Mouse (Mus musculus): ENCODE results near the gene Ripk1. TPM values are rescaled to one million over a fixed set of nuclear protein-coding genes. Genes with fewer than 3 reads are reported as not detected.
"Not testable (repeated sequence)": the region's sequence is repeated elsewhere in the genome, so short reads cannot be mapped to it uniquely, and the experiment has no call there.

Ripk1 gene
- polyA plus RNA-seq, 1 experiment from 2014 or later = 19.4 TPM

DNA sequence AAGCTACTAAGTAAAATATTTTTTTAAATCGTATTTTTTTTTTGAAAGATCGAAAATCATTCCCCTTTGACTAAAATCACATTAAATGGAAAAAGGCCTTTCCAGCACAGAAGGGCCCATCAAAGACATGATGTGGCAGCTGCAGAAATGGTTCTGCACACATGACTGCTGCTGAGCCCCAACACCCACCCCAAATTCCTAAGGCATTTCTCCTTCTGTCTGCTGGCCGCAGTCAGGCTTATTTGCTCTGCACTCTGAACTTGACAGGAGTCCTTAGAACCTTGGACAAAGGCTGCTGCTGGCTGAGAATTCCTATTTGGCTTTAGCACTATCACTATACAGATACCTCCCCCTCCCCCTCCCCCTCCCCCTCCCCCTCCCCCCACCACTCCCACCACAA lies 70.7 kb downstream of the Ripk1 start:
- H3K9ac ChIP-seq (replicated peaks; ENCODE audit: low read length) = no peak overlapping the region
- H3K36me3 ChIP-seq (ENCODE audit: insufficient read depth, low read length) = peaks cover 11% of the 10 kb centered on the region; the same call in 1 of the 2 replicates
- H3K4me1 ChIP-seq (ENCODE audit: insufficient read depth, low read length) = peaks cover 8% of the 10 kb centered on the region; the same call in 1 of the 2 replicates
- H3K27ac ChIP-seq (ENCODE audit: low read length) = no peak overlapping the region
- no peak overlapping the region for H3K4me2 ChIP-seq (replicated peaks; ENCODE audit: low read depth, low read length)
- 85% methylated on average over 3 of the region's 3 CpGs for WGBS
- H3K4me3 ChIP-seq (ENCODE audit: low read length) = no peak overlapping the region
- no peaks in the 10 kb centered on the region for H3K9me3 ChIP-seq (ENCODE audit: low read length)
- no peak for ATAC-seq (ENCODE audit: low FRiP score, low TSS enrichment)
- no peaks in the 10 kb centered on the region for H3K27me3 ChIP-seq (ENCODE audit: insufficient read depth, low read length)

DNA sequence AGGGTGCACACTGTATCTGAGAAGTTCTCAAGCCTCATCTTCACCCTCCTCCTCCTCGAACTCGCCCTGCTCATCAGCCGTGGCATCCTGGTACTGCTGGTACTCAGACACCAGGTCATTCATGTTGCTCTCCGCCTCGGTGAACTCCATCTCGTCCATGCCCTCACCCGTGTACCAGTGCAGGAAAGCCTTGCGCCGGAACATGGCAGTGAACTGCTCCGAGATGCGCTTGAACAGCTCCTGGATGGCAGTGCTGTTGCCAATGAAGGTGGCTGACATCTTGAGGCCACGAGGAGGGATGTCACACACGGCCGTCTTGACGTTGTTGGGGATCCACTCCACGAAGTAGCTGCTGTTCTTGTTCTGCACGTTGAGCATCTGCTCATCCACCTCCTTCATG lies 72.3 kb downstream of the Ripk1 start:
- not testable (repeated sequence) for H3K9me3 ChIP-seq (ENCODE audit: low read length); H3K9ac ChIP-seq (replicated peaks; ENCODE audit: low read length); H3K36me3 ChIP-seq (ENCODE audit: insufficient read depth, low read length); H3K27me3 ChIP-seq (ENCODE audit: insufficient read depth, low read length); H3K4me3 ChIP-seq (ENCODE audit: low read length); H3K4me2 ChIP-seq (replicated peaks; ENCODE audit: low read depth, low read length); H3K27ac ChIP-seq (ENCODE audit: low read length); ATAC-seq (ENCODE audit: low FRiP score, low TSS enrichment)
- 94% methylated on average over 8 of the region's 17 CpGs for WGBS
- H3K4me1 ChIP-seq (ENCODE audit: insufficient read depth, low read length) = peaks cover 12% of the 10 kb centered on the region; the same call in 1 of the 2 replicates

DNA sequence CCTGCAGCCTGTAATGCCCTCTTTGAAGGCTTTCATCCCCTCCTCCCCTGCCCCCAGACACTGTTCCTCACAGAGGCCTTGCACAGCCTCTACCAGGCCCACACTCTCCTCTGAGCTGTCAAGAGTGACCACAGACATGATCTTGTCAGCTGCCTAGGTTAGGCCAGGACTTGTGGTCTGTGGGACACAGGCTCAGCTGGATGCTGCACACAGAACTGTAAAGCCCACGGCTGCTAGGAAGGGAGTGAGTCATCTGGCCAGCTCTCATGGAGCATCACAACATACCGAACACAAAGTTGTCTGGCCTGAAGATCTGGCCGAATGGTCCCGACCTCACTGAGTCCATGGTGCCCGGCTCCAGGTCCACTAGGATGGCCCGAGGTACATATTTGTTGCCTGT lies 73.7 kb downstream of the Ripk1 start:
- not testable (repeated sequence) for H3K9me3 ChIP-seq (ENCODE audit: low read length); H3K27ac ChIP-seq (ENCODE audit: low read length); ATAC-seq (ENCODE audit: low FRiP score, low TSS enrichment); H3K36me3 ChIP-seq (ENCODE audit: insufficient read depth, low read length); H3K4me3 ChIP-seq (ENCODE audit: low read length); H3K4me2 ChIP-seq (replicated peaks; ENCODE audit: low read depth, low read length); H3K27me3 ChIP-seq (ENCODE audit: insufficient read depth, low read length); H3K9ac ChIP-seq (replicated peaks; ENCODE audit: low read length)
- H3K4me1 ChIP-seq (ENCODE audit: insufficient read depth, low read length) = peaks cover 12% of the 10 kb centered on the region; the same call in 1 of the 2 replicates
- WGBS = 85% methylated on average over 6 of the region's 6 CpGs

DNA sequence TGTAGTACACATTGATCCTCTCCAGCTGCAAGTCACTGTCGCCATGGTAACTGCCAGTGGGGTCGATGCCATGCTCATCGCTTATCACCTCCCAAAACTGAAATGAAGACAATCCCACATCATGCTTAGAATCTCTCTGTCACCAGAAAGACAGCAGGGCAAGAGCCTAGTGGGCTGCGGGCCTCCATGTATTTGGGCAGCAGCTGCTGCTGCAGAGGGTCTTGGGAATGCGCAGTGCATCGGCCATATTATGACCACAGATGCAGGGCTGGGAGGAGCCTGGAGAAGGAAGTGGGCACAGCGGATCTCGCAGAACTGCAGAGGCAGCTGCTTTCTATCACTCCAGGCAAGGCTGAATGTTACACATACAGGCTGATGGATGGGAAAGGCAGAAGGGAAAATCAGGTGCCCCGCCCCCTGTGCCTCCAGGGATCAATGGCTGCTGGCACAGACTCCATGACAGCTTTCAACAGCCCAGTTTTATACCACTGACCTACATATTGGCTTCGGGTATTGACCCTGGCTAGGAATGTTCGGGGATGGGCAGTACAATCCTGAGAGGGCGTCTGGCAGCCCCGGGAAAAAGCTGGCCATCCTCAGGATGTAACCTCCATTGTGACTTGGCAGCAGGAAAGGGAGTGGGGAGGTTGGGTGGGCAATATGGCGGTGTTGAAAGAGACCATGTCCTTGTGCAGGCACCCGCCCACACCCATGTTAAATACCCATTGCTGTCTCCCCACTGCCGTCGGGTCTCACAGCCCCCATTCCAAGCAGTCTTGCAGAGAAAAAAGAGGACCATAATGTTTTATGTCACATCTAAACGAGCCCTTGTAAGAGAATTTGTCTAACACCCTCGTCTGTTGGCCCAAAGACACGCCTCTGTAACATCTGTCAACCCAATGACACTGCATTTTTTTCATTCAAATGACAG lies 74.7 kb downstream of the Ripk1 start:
- Histone ChIP-seq H3K4me2 (replicated peaks; ENCODE audit: low read depth, low read length) (peak overlapping the region; percentile 76), H3K4me3 (ENCODE audit: low read length) (peak overlapping the region; percentile 80), H3K27ac (ENCODE audit: low read length) (no peak overlapping the region), H3K9me3 (ENCODE audit: low read length) (no peaks in the 10 kb centered on the region), H3K36me3 (ENCODE audit: insufficient read depth, low read length) (peaks cover 3% of the 10 kb centered on the region; the same call in 1 of the 2 replicates), H3K27me3 (ENCODE audit: insufficient read depth, low read length) (no peaks in the 10 kb centered on the region), H3K4me1 (ENCODE audit: insufficient read depth, low read length) (peaks cover 12% of the 10 kb centered on the region; the same call in 1 of the 2 replicates), H3K9ac (replicated peaks; ENCODE audit: low read length) (peak overlapping the region; percentile 88)
- WGBS = 48% methylated on average over 20 of the region's 20 CpGs
- 0 out of 2 replicates have a peak, but pooled peaks have one; percentile 18 for ATAC-seq (ENCODE audit: low FRiP score, low TSS enrichment)

DNA sequence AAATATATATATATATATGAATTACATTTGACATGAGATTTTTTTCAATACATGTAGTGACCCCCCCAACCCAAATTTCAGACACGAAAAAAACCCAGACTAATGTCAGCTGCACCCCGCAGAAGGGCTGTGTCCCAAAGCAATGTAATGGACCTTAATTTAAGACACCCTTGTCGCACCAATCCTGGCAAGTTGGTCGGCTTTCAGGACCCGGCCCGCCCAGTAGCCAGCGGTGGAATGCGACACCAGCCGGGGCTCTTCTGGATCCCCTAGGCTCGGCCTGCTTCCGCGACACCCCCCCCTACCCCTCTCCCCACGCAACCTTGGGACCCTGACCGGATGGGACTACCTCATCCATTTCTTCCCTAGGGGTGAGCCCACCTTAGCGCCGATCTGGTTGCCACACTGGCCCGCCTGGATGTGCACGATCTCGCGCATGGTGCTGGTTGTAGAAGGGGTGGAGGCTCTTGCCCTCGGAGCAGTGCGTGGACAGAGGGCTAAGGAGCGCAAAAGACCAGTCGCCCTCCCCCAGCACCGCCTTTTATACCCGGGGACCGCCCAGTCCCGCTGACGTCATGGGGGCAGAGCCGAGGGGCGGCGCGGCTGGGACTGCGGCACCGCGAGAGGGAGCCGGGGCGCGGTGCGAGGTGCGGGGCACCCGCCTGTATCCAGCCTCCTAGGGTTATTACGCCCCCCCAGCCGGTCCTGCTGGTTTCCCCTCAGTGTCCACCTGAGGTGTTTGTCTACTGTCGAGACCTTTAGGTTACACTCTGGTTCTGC lies 75.5 kb downstream of the Ripk1 start, which contains the start of gene Tubb2a:
Gene Tubb2a (minus strand): TSS at position 516 of the 780 bp plus-strand sequence.
- WGBS = under 1% methylated on average over 45 of the region's 45 CpGs
- peak within 1 kb of the TSS; percentile 43; the same call in 1 of the 2 replicates for H3K27ac ChIP-seq (ENCODE audit: low read length)
- H3K4me1 ChIP-seq (ENCODE audit: insufficient read depth, low read length) = peaks cover 12% of the 10 kb centered on the region; the same call in 1 of the 2 replicates
- ATAC-seq (ENCODE audit: low FRiP score, low TSS enrichment) = peak; percentile 94
- peak within 1 kb of the TSS; percentile 88 for H3K9ac ChIP-seq (replicated peaks; ENCODE audit: low read length)
- H3K36me3 ChIP-seq (ENCODE audit: insufficient read depth, low read length) = peaks cover 3% of the 10 kb centered on the region; the same call in 1 of the 2 replicates
- H3K4me2 ChIP-seq (replicated peaks; ENCODE audit: low read depth, low read length) = peak within 1 kb of the TSS; percentile 76
- peak within 1 kb of the TSS; percentile 80 for H3K4me3 ChIP-seq (ENCODE audit: low read length)
- H3K9me3 ChIP-seq (ENCODE audit: low read length) = no peaks in the 10 kb centered on the region
- H3K27me3 ChIP-seq (ENCODE audit: insufficient read depth, low read length) = no peaks in the 10 kb centered on the region

DNA sequence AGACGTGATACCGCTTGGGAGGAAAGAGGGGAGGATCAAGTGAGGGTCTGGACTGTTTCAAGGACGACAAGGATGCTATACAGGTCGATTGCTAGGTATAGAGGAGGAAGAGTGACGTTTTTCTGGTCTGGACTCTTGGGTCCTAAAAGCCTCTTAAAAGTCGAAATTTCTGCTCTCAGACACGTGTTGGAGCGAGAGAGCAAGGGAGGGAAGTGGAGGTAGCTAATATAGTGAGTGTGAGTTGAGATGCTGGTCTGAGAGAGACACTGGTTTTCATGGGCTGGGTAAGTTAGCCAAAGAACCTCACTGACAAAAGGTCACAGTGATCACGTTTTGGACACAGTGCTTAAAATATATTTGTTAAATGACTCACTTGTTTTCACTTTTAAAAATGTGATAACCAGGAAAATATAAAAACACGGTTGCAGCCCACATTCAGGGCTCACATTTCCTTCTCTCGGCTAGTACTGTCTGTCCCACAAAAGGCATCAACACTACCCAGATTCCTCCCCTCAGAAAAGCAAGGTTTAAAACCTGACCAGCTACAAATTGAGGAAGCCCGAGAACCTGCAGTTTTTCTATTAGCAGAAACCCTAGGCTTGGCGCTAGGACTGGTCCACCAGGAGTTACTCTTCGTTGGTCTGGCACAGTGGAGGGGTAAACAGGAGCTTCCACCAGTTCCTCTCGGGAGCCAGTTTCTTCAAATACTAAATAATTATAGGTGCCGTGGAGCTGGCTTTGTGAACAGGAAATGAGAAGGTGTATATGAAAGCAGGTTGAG lies 76.5 kb downstream of the Ripk1 start:
- peaks cover 12% of the 10 kb centered on the region; the same call in 1 of the 2 replicates for H3K4me1 ChIP-seq (ENCODE audit: insufficient read depth, low read length)
- H3K9me3 ChIP-seq (ENCODE audit: low read length) = no peaks in the 10 kb centered on the region
- H3K27me3 ChIP-seq (ENCODE audit: insufficient read depth, low read length) = no peaks in the 10 kb centered on the region
- H3K27ac ChIP-seq (ENCODE audit: low read length) = no peak overlapping the region
- peak overlapping the region; percentile 88 for H3K9ac ChIP-seq (replicated peaks; ENCODE audit: low read length)
- peak overlapping the region; percentile 80 for H3K4me3 ChIP-seq (ENCODE audit: low read length)
- H3K36me3 ChIP-seq (ENCODE audit: insufficient read depth, low read length) = peaks cover under 1% of the 10 kb centered on the region; the same call in 1 of the 2 replicates
- peak overlapping the region; percentile 76 for H3K4me2 ChIP-seq (replicated peaks; ENCODE audit: low read depth, low read length)
- 41% methylated on average over 16 of the region's 16 CpGs for WGBS
- no peak for ATAC-seq (ENCODE audit: low FRiP score, low TSS enrichment)

DNA sequence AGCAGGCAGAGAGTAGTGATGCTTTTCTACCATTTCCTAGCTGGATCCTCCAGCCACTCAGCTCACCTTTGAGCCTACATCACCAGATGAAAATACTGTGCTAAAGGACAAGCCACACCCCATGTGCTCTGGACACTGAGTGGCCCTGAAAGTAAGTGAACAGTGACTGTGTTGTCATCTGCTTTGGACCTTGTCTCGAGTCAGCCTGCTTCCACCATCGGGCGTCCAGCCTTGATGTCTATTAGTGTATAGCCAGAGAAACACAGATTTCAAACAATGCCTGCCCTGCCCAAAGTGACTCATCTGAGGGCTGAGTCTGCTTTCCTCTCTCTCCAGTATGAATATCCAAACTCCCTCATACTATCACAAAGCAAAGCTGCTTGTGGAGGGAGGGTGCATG lies 77.6 kb downstream of the Ripk1 start:
- H3K27me3 ChIP-seq (ENCODE audit: insufficient read depth, low read length) = no peaks in the 10 kb centered on the region
- no peak for ATAC-seq (ENCODE audit: low FRiP score, low TSS enrichment)

DNA sequence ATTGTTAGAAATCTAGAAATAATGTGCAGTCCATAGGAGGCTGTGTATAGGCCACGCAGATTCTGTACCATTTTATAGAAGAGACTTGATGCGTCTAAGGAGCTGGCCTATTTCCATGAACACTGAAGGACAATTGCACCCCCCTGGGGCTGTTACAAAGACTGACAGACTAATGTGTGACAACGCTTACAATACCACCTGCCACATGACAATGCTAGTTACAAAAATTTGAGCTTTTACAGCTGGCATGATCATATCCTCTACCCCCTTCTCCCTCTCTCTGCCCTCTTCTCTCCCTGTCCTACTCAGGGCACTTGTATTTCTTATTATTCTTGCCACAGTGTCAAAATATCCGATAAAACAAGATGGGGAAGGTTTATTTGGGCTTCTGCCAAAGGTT lies 79.8 kb downstream of the Ripk1 start:
- no peak overlapping the region for H3K4me3 ChIP-seq (ENCODE audit: low read length)
- H3K4me1 ChIP-seq (ENCODE audit: insufficient read depth, low read length) = peaks cover 7% of the 10 kb centered on the region; the same call in 1 of the 2 replicates
- H3K9me3 ChIP-seq (ENCODE audit: low read length) = no peaks in the 10 kb centered on the region
- H3K4me2 ChIP-seq (replicated peaks; ENCODE audit: low read depth, low read length) = no peak overlapping the region
- ATAC-seq (ENCODE audit: low FRiP score, low TSS enrichment) = no peak
- no peak overlapping the region for H3K9ac ChIP-seq (replicated peaks; ENCODE audit: low read length)
- no peaks in the 10 kb centered on the region for H3K27me3 ChIP-seq (ENCODE audit: insufficient read depth, low read length)
- no peaks in the 10 kb centered on the region for H3K36me3 ChIP-seq (ENCODE audit: insufficient read depth, low read length)
- H3K27ac ChIP-seq (ENCODE audit: low read length) = no peak overlapping the region
- WGBS = 72% methylated on average over 4 of the region's 4 CpGs

More for the DNA sequence above, 77.6 kb downstream of the Ripk1 start:
- H3K4me1 ChIP-seq (ENCODE audit: insufficient read depth, low read length) = peaks cover 12% of the 10 kb centered on the region; the same call in 1 of the 2 replicates
- no peak overlapping the region for H3K4me2 ChIP-seq (replicated peaks; ENCODE audit: low read depth, low read length)
- no peak overlapping the region for H3K4me3 ChIP-seq (ENCODE audit: low read length)
- no peak overlapping the region for H3K9ac ChIP-seq (replicated peaks; ENCODE audit: low read length)
- WGBS = 70% methylated on average over 3 of the region's 3 CpGs
- no peaks in the 10 kb centered on the region for H3K9me3 ChIP-seq (ENCODE audit: low read length)
- H3K27ac ChIP-seq (ENCODE audit: low read length) = no peak overlapping the region
- no peaks in the 10 kb centered on the region for H3K36me3 ChIP-seq (ENCODE audit: insufficient read depth, low read length)

Data from kidney, embryonic 16.5 days (tissue).